Mouse (Mus musculus) bone marrow macrophage, adult 2 months (primary cell): Measurements from ENCODE around the gene C2cd2.

Experiments
- CTCF ChIP-seq: IDR thresholded peaks from 2 replicates; pipeline ENCODE4 v1.5.1; 2012; ENCODE audit warnings: low read depth, mild to moderate bottlenecking, low read length, moderate library complexity
- POLR2A ChIP-seq: IDR thresholded peaks from 2 replicates; pipeline ENCODE4 v1.6.1; 2012; ENCODE audit warnings: mild to moderate bottlenecking, low read depth, low read length, borderline replicate concordance

- no peak for TF ChIP-seq POLR2A
- no peak for TF ChIP-seq CTCF
Measured at GRCm38 (mm10) chr16:97819532-97819931, 142.9 kb downstream of the C2cd2 start.
